Mouse (Mus musculus): ENCODE data around the gene Brat1.

Gene Brat1

GRCm38 (mm10) chr5:140702103-140702513 lies 2.7 kb upstream of the Brat1 start, which contains the start of gene Iqce:
Iqce (minus strand) TSS chr5:140702378.
- DNase-seq: peak; percentile 97

GRCm38 (mm10) chr5:140702618-140703175 lies 2.1 kb upstream of the Brat1 start:
- peak; percentile 16 for DNase-seq

- DNase-seq: no peak
Measured at GRCm38 (mm10) chr5:140703480-140704377, 1.1 kb upstream of the Brat1 start.

GRCm38 (mm10) chr5:140705501-140706171 lies 825 bp downstream of the Brat1 start:
- peak; percentile 30 for DNase-seq

- no peak for DNase-seq
Measured at GRCm38 (mm10) chr5:140710315-140710714, 5.5 kb downstream of the Brat1 start.

GRCm38 (mm10) chr5:140711040-140711439 lies 6.2 kb downstream of the Brat1 start:
- DNase-seq: no peak

- DNase-seq: no peak
Measured at GRCm38 (mm10) chr5:140720773-140721172, 16.0 kb downstream of the Brat1 start.

- DNase-seq: no peak
Measured at GRCm38 (mm10) chr5:140722121-140722520, 17.3 kb downstream of the Brat1 start.

GRCm38 (mm10) chr5:140723822-140724221 lies 19.0 kb downstream of the Brat1 start, which contains the start of gene Amz1:
Amz1 (plus strand) TSS chr5:140724127.
- DNase-seq: no peak

- no peak for DNase-seq
Measured at GRCm38 (mm10) chr5:140726062-140726839, 21.4 kb downstream of the Brat1 start.

GRCm38 (mm10) chr5:140726946-140727740 lies 22.3 kb downstream of the Brat1 start:
- no peak for DNase-seq

GRCm38 (mm10) chr5:140731040-140731797 lies 26.4 kb downstream of the Brat1 start:
- DNase-seq: no peak

GRCm38 (mm10) chr5:140732195-140732594 lies 27.4 kb downstream of the Brat1 start:
- no peak for DNase-seq

- no peak for DNase-seq
Measured at GRCm38 (mm10) chr5:140733336-140733735, 28.5 kb downstream of the Brat1 start.

GRCm38 (mm10) chr5:140735297-140735696 lies 30.5 kb downstream of the Brat1 start:
- DNase-seq: peak; percentile 71

- DNase-seq: no peak
Measured at GRCm38 (mm10) chr5:140736166-140736565, 31.4 kb downstream of the Brat1 start.

GRCm38 (mm10) chr5:140739813-140740212 lies 35.0 kb downstream of the Brat1 start:
- DNase-seq: no peak

GRCm38 (mm10) chr5:140741040-140741439 lies 36.2 kb downstream of the Brat1 start:
- no peak for DNase-seq

GRCm38 (mm10) chr5:140741877-140742276 lies 37.1 kb downstream of the Brat1 start:
- no peak for DNase-seq

GRCm38 (mm10) chr5:140743706-140744131 lies 38.9 kb downstream of the Brat1 start:
- DNase-seq: no peak

- no peak for DNase-seq
Measured at GRCm38 (mm10) chr5:140748425-140748824, 43.6 kb downstream of the Brat1 start.

Data from lung, postnatal 10 days (tissue).